Mouse (Mus musculus) cerebellum, adult 9-11 months (tissue): Measurements from ENCODE around the gene Ndufa7.
"Not testable (repeated sequence)": the region's sequence is repeated elsewhere in the genome, so short reads cannot be mapped to it uniquely, and the experiment has no call there.

ENCODE experiments used
- DNase-seq: peaks from one replicate; pipeline ENCODE4 v3.0.0; 2022

The Ndufa7 gene

DNA sequence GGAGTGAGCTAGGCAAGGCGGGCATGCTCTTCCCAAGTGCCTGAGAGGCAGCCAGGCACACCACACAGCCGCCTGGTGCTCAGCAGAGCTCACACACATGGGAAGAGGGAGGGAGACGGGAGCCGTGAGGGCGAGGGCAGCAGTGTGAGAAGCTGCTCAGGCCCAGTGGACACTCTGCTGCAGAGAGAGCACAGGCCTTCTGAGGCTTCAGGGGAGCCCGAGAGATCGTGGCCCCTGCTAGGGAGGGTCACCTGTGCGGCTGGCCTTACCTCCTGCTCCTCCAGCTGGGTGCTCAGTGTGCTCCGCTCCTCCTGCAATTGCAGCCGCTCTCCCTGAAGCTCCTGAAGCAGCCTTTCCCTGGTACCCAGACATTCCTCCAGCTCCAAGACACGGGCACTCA, 59.9 kb downstream of the Ndufa7 start:
- DNase-seq, result not testable (repeated sequence)

DNA sequence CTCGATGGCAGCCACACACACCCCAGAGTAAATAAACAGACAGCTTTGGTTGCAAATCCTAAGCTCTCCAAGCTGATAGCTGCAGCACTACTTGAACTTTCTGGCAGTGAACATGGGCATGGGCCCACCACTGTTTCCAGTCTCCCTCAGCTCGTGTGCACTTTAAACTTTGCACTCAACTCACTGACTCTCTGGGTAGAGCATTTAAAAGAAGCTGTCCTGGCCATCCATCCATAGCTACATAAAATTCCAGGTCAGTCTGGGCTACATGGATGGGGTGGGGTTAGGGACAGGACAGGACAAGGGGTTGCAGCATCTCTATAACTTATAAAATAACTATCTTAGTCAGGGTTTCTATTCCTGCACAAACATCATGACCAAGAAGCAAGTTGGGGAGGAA, 63.4 kb downstream of the Ndufa7 start:
- not testable (repeated sequence) for DNase-seq
